Mouse (Mus musculus) lung, postnatal 0 days (tissue): ENCODE results near the gene Prkcd. TPM values are rescaled to one million over a fixed set of nuclear protein-coding genes. Genes with fewer than 3 reads are reported as not detected.

Source experiments
- ATAC-seq: fragments of 200-750 bp; cut with Nextera tagmentation; 2 replicates; pipeline ENCODE4 v1.8.0; 2017; ENCODE audit warnings: moderate library complexity
- DNase-seq: peaks from one replicate; pipeline ENCODE4 v3.0.0-alpha.2; 2016; ENCODE audit warnings: low spot score
- H3K27ac ChIP-seq: fragments of 300-500 bp; sonication (generic); 2 replicates; pipeline ENCODE4 v1.5.1; 2014; ENCODE audit warnings: antibody characterized with exemption, mild to moderate bottlenecking, low read length, mixed read lengths
- H3K27me3 ChIP-seq: fragments of 300-500 bp; sonication (generic); replicated peaks from 2 replicates; pipeline ENCODE4 v1.6.1; 2014; ENCODE audit warnings: low read length, mixed read lengths; ENCODE audit not compliant: insufficient read depth
- H3K36me3 ChIP-seq: fragments of 300-500 bp; sonication (generic); 2 replicates; pipeline ENCODE4 v1.6.1; 2014; ENCODE audit warnings: low read length, mixed read lengths; ENCODE audit not compliant: insufficient read depth
- H3K4me1 ChIP-seq: fragments of 300-500 bp; sonication (generic); 2 replicates; pipeline ENCODE4 v1.6.1; 2014; ENCODE audit warnings: antibody characterized with exemption, low read depth, low read length, mixed read lengths; ENCODE audit not compliant: insufficient read depth
- H3K4me2 ChIP-seq: fragments of 300-500 bp; sonication (generic); replicated peaks from 2 replicates; pipeline ENCODE4 v1.6.1; 2014; ENCODE audit warnings: low read depth, mild to moderate bottlenecking, low read length, moderate library complexity, mixed read lengths
- H3K4me3 ChIP-seq: fragments of 300-500 bp; sonication (generic); 2 replicates; pipeline ENCODE4 v1.5.1; 2014; ENCODE audit warnings: low read depth, low read length
- H3K9ac ChIP-seq: fragments of 300-500 bp; sonication (generic); replicated peaks from 2 replicates; pipeline ENCODE4 v1.6.1; 2014; ENCODE audit warnings: low read depth, mild to moderate bottlenecking
- H3K9me3 ChIP-seq: fragments of 300-500 bp; sonication (generic); 2 replicates; pipeline ENCODE4 v1.6.1; 2016; ENCODE audit warnings: low read length, mixed read lengths
- CTCF ChIP-seq: IDR thresholded peaks from 2 replicates; pipeline ENCODE4 v1.5.1; 2016; ENCODE audit warnings: antibody characterized with exemption, mild to moderate bottlenecking
- EP300 ChIP-seq: IDR thresholded peaks from 2 replicates; pipeline ENCODE4 v1.6.1; 2016; ENCODE audit warnings: antibody characterized with exemption, mild to moderate bottlenecking, control low read depth
- WGBS: fragments of 180-500 bp; shearing (Covaris S2); extraction: QIAGEN DNeasy Blood & Tissue Kit; methylation state at CpG from one replicate; pipeline ENCODE4 v1.1.7; 2014; 5-methylcytosine and 5-hydroxymethylcytosine counted together
- polyA plus RNA-seq: library from polyadenylated mRNA; unstranded; fragments of >200 nt; fragmentation: Nextera tagmentation; extraction: Ambion mirVana; gene quantifications from 2 replicates; pipeline ENCODE4 v1.2.1, GENCODE M21; 2015

Gene Prkcd
- polyA plus RNA-seq, 1 experiment from 2014 or later: 59.4 TPM

GRCm38 (mm10) chr14:30666061-30666460 lies 40.1 kb upstream of the Prkcd start:
- ATAC-seq (no peak), DNase-seq (peak; percentile 40)
- Histone ChIP-seq H3K9me3 (no peaks in the 10 kb centered on the region), H3K4me3 (no peak overlapping the region), H3K36me3 (peaks cover 38% of the 10 kb centered on the region), H3K9ac (no peak overlapping the region), H3K27me3 (no peaks in the 10 kb centered on the region), H3K4me1 (no peaks in the 10 kb centered on the region), H3K27ac (no peak overlapping the region), H3K4me2 (no peak overlapping the region)
- no peak for TF ChIP-seq CTCF
- no peak for TF ChIP-seq EP300
- WGBS: 62% methylated on average over 3 of the region's 3 CpGs

GRCm38 (mm10) chr14:30655531-30655930 lies 29.5 kb upstream of the Prkcd start:
- H3K36me3 ChIP-seq: no peaks in the 10 kb centered on the region
- H3K9ac ChIP-seq: no peak overlapping the region
- no peak overlapping the region for H3K4me3 ChIP-seq
- no peak for TF ChIP-seq EP300
- no peak for TF ChIP-seq CTCF
- H3K9me3 ChIP-seq: no peaks in the 10 kb centered on the region
- ATAC-seq: no peak
- H3K4me1 ChIP-seq: peaks cover 3% of the 10 kb centered on the region; the same call in 1 of the 2 replicates
- no peaks in the 10 kb centered on the region for H3K27me3 ChIP-seq
- H3K27ac ChIP-seq: no peak overlapping the region
- 80% methylated on average over 1 of the region's 1 CpGs for WGBS
- H3K4me2 ChIP-seq: no peak overlapping the region
- DNase-seq: no peak

- DNase-seq (no peak), ATAC-seq (no peak)
- Histone ChIP-seq H3K4me2 (peak overlapping the region; percentile 66), H3K27me3 (no peaks in the 10 kb centered on the region), H3K9me3 (no peaks in the 10 kb centered on the region), H3K9ac (peak overlapping the region; percentile 87), H3K36me3 (no peaks in the 10 kb centered on the region), H3K27ac (peak overlapping the region; percentile 87), H3K4me3 (peak overlapping the region; percentile 62), H3K4me1 (peaks cover 3% of the 10 kb centered on the region; the same call in 1 of the 2 replicates)
- TF ChIP-seq EP300 (no peak), CTCF (no peak; the same call in 1 of the 2 replicates)
- WGBS: 38% methylated on average over 4 of the region's 4 CpGs
Observed at GRCm38 (mm10) chr14:30654691-30655228, 28.8 kb upstream of the Prkcd start.

GRCm38 (mm10) chr14:30653943-30654659 lies 28.1 kb upstream of the Prkcd start, which contains the start of gene Rft1:
TSS of gene Rft1 (plus strand) at chr14:30654360.
- ATAC-seq (peak; percentile 87), DNase-seq (peak; percentile 95)
- peak within 1 kb of the TSS; percentile 66 for H3K4me2 ChIP-seq

DNA sequence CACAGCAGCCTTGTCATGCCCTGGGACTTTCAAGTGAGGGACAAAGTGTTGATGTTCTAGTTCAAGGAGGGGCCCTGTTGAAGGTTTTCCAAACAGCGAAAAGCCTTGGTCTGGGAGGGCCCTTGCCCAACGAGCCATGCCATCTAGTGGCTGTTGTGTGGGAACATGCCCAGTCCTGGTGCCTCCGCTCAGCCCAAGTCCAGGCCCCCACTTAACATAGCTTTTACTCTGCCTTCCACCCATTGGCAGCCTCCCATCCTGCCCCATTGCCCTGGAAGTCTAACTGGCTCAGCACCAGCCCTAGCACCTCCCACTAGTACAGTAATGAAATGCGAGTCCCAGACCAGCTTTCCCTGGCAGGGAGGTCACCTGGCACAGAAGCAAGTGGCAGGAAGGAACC lies 25.0 kb upstream of the Prkcd start:
- H3K4me2 ChIP-seq: no peak overlapping the region
- H3K36me3 ChIP-seq: no peaks in the 10 kb centered on the region
- peaks cover 3% of the 10 kb centered on the region; the same call in 1 of the 2 replicates for H3K4me1 ChIP-seq
- no peaks in the 10 kb centered on the region for H3K9me3 ChIP-seq
- DNase-seq: peak; percentile 96
- TF ChIP-seq CTCF (peak; percentile 78), EP300 (peak; percentile 68)
- no peak overlapping the region for H3K9ac ChIP-seq
- H3K4me3 ChIP-seq: no peak overlapping the region
- ATAC-seq: peak; percentile 94
- 0 out of 2 replicates have a peak overlapping the region, but pooled peaks have one; percentile 51 for H3K27ac ChIP-seq
- WGBS: 4% methylated on average over 4 of the region's 4 CpGs
- H3K27me3 ChIP-seq: no peaks in the 10 kb centered on the region

More at GRCm38 (mm10) chr14:30653943-30654659, 28.1 kb upstream of the Prkcd start, which contains the start of gene Rft1:
- H3K27me3 ChIP-seq: no peaks in the 10 kb centered on the region
- TF ChIP-seq EP300 (no peak), CTCF (peak; percentile 45)
- peak within 1 kb of the TSS; percentile 62 for H3K4me3 ChIP-seq
- H3K9me3 ChIP-seq: no peaks in the 10 kb centered on the region
- peaks cover 3% of the 10 kb centered on the region; the same call in 1 of the 2 replicates for H3K4me1 ChIP-seq
- 2% methylated on average over 38 of the region's 38 CpGs for WGBS
- H3K36me3 ChIP-seq: no peaks in the 10 kb centered on the region
- peak within 1 kb of the TSS; percentile 87 for H3K9ac ChIP-seq
- H3K27ac ChIP-seq: peak within 1 kb of the TSS; percentile 87

DNA sequence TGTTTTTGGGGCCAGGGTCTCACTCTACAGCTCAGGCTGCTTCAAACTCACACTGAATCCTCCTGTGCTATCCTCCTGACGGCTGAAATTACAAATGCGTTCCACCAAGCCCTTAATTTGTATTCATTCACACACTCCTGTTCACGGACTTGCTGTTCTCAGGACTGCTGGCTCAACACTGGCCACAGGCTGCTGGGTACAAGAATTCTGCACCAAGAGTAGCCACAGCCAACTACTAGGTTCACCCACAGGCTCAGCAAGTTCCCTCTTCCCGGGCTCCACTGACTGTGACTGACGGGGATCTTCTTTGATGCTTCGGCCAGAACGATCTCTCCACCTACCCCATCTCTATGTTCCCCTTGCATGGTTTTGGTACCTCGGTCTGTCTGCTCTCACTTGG lies 23.7 kb upstream of the Prkcd start:
- 80% methylated on average over 8 of the region's 8 CpGs for whole genome bisulfite sequencing
- Histone ChIP-seq H3K9me3 (no peaks in the 10 kb centered on the region), H3K4me2 (no peak overlapping the region), H3K4me1 (no peaks in the 10 kb centered on the region), H3K36me3 (no peaks in the 10 kb centered on the region), H3K4me3 (no peak overlapping the region), H3K27ac (no peak overlapping the region), H3K27me3 (no peaks in the 10 kb centered on the region), H3K9ac (no peak overlapping the region)
- ATAC-seq (no peak), DNase-seq (no peak)
- no peak for TF ChIP-seq EP300
